Mouse (Mus musculus) inflammation-experienced regulatory T-cells, adult 6 months (primary cell): ENCODE measurements around the gene Gm10277. TPM values are rescaled to one million over a fixed set of nuclear protein-coding genes. Genes with fewer than 3 reads are reported as not detected.

ENCODE experiments used
- ATAC-seq: one replicate; pipeline ENCODE4 v1.8.0; 2017
- polyA plus RNA-seq, 3 experiments: library from polyadenylated mRNA; unstranded; fragments of 100-300 nt; shearing (Covaris generic); gene quantifications; one replicate each; pipeline ENCODE4 v1.2.1; 2017

Gene Gm10277
- under 1 TPM in 2 of 3 experiments, not detected in 1; 0.15 to 0.58 TPM for polyA plus RNA-seq

- no peak for ATAC-seq
Measured at GRCm38 (mm10) chr11:77787707-77788106, at the start of gene Gm10277. Gm10277 (minus strand) TSS chr11:77787747.

- no peak for ATAC-seq
Measured at GRCm38 (mm10) chr11:77836751-77837150, 49.2 kb upstream of the Gm10277 start.

GRCm38 (mm10) chr11:77836290-77836689 is 48.7 kb upstream of the Gm10277 start:
- ATAC-seq: no peak

- no peak for ATAC-seq
Measured at GRCm38 (mm10) chr11:77835109-77835508, 47.6 kb upstream of the Gm10277 start.

GRCm38 (mm10) chr11:77832541-77832940 is 45.0 kb upstream of the Gm10277 start:
- no peak for ATAC-seq

- ATAC-seq: no peak
Measured at GRCm38 (mm10) chr11:77830875-77831274, 43.3 kb upstream of the Gm10277 start.

GRCm38 (mm10) chr11:77829043-77829841 is 41.7 kb upstream of the Gm10277 start:
- no peak for ATAC-seq

GRCm38 (mm10) chr11:77828163-77828562 is 40.6 kb upstream of the Gm10277 start:
- ATAC-seq: no peak

- peak; percentile 64 for ATAC-seq
Measured at GRCm38 (mm10) chr11:77827241-77827995, 39.9 kb upstream of the Gm10277 start.

- no peak for ATAC-seq
Measured at GRCm38 (mm10) chr11:77826311-77826710, 38.8 kb upstream of the Gm10277 start.

GRCm38 (mm10) chr11:77825853-77826252 is 38.3 kb upstream of the Gm10277 start:
- ATAC-seq: peak; percentile 41

GRCm38 (mm10) chr11:77822781-77823180 is 35.2 kb upstream of the Gm10277 start:
- no peak for ATAC-seq

GRCm38 (mm10) chr11:77821648-77822047 is 34.1 kb upstream of the Gm10277 start:
- no peak for ATAC-seq

- ATAC-seq: peak; percentile 90
Measured at GRCm38 (mm10) chr11:77816003-77816402, 28.5 kb upstream of the Gm10277 start.

GRCm38 (mm10) chr11:77813969-77814368 is 26.4 kb upstream of the Gm10277 start:
- ATAC-seq: no peak

GRCm38 (mm10) chr11:77810018-77810417 is 22.5 kb upstream of the Gm10277 start:
- no peak for ATAC-seq

- ATAC-seq: no peak
Measured at GRCm38 (mm10) chr11:77809215-77809614, 21.7 kb upstream of the Gm10277 start.

- no peak for ATAC-seq
Measured at GRCm38 (mm10) chr11:77808051-77808465, 20.5 kb upstream of the Gm10277 start.

GRCm38 (mm10) chr11:77806855-77807254 is 19.3 kb upstream of the Gm10277 start:
- ATAC-seq: no peak

GRCm38 (mm10) chr11:77806218-77806617 is 18.7 kb upstream of the Gm10277 start:
- ATAC-seq: no peak

- ATAC-seq: peak; percentile 67
Measured at GRCm38 (mm10) chr11:77802341-77802865, 14.9 kb upstream of the Gm10277 start.

- ATAC-seq: peak; percentile 90
Measured at GRCm38 (mm10) chr11:77800869-77801701, 13.5 kb upstream of the Gm10277 start.

GRCm38 (mm10) chr11:77800491-77800868 is 12.9 kb upstream of the Gm10277 start:
- no peak for ATAC-seq
